ENCODE assay signal across 18 mouse cellular contexts in the genomic region with DNA sequence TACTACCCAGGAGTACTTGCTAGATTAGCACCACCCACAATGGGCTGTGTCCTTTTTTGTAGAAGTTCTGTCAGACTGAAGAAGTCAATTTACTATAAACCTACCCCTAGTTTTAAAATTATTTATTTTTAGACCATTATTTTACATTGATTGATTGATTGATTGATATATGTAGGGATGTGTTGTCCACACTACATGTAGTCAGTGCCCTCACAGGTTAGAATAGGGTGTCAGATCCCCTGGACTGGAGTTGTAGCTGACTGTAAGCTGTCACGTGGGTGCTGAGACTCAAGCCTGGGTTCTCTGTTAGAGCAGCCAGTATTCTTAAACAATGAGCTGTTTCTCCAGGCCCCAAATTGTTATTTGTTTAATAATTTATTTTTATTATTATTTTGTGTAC.
"Had no signal": no experiment of that assay in that cellular context is flagged by ENCODE, and none has a peak within 500 bp of the region (broad histone marks: within the 10 kb centered on the region; RNA-seq: fewer than 3 reads in every experiment).

No protein-coding gene starts in this region.

- H3K4me1 ChIP-seq: midbrain, embryonic 10.5 days; midbrain, embryonic 12.5 days; neural tube, embryonic 15.5 days had no signal

- H3K27ac ChIP-seq: lung, embryonic 15.5 days; midbrain, embryonic 10.5 days; midbrain, embryonic 12.5 days; neural tube, embryonic 13.5 days; neural tube, embryonic 15.5 days had no signal

- DNase-seq: liver, postnatal 0 days; lung, adult 2 months; lung, postnatal 14 days; midbrain, embryonic 14.5 days; retina, postnatal 1 day; right cerebral cortex, adult 18-20 months; right cerebral cortex, postnatal 25 days; right cerebral cortex, postnatal 4 days; spleen, adult 18-20 months; thymus, adult 18-20 months; thymus, postnatal 14 days; thymus, postnatal 36 days had no signal

- H3K27me3 ChIP-seq: lung, embryonic 15.5 days; midbrain, embryonic 12.5 days; neural tube, embryonic 13.5 days; neural tube, embryonic 15.5 days had no signal

- H3K4me3 ChIP-seq: lung, embryonic 15.5 days; midbrain, embryonic 10.5 days; midbrain, embryonic 12.5 days; myocyte; neural tube, embryonic 13.5 days; neural tube, embryonic 15.5 days had no signal
